Mouse (Mus musculus) c-Kit-positive CD71-positive TER-119-positive erythroid progenitor cells, embryonic 14.5 days (primary cell): ENCODE measurements at regions not wholly inside any gene's neighbourhood (a gene's known extent, or its start where the extent isn't known, plus 50 kb on each side); places are given as distances from the start of the nearest gene placed in this dataset.

ENCODE experiments used
- DNase-seq: peaks from one replicate; pipeline ENCODE4 v3.0.0-alpha.2; 2013; ENCODE audit warnings: low spot score

DNA sequence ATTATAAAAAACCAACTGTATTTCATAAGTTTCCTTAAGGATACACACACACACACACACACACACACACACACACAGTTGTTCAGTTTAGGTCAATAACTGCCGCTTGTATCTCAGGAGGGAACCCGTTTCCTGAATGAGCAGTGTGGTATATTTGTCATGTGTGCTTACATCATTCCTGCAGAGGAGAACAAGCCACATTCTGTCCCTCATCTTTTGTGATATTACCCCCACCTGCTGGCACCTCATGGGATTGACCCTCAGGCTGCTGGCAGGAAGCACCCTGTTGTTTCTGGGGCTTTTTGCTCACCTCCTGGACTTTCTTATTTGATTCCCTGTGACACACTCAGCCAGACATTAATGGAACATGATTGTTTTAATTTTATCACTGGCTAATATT is 66.4 kb upstream of the Htr1a start:
- DNase-seq = peak; percentile 24

DNA sequence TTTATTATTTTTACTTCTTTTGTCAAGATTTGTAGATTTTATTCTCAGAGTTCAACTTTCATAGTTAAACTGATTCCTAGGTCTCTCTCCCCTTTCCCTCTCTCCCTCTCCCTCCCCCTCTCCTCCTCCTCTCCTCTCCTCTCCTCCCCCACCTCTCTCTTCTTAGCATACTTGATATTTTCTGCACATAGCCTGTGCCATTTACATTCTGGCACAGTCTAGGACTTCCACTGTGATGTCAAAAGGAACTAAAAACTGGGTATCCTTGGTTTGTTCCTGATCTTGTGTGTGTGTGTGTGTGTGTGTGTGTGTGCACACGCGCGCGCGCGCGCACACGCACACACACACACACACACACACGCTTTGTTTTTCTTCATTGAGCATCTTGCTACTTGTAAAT is 64.9 kb upstream of the Htr1a start:
- no peak for DNase-seq

- DNase-seq = no peak
Measured at GRCm38 (mm10) chr13:105387016-105387772, 56.2 kb upstream of the Htr1a start.
